Mouse (Mus musculus): ENCODE measurements around the gene Dlx5. TPM values are rescaled to one million over a fixed set of nuclear protein-coding genes. Genes with fewer than 3 reads are reported as not detected.
A peak's percentile ranks its signal among the peaks of the same experiment; 100 is the strongest.

Gene Dlx5
- polyA plus RNA-seq, 1 experiment from 2014 or later = 0.74 TPM

GRCm38 (mm10) chr6:6863160-6863870 is 18.6 kb downstream of the Dlx5 start, which contains the start of gene Dlx6:
Gene Dlx6 (plus strand): TSS chr6:6863334.
- peak; percentile 75 for DNase-seq (ENCODE audit: low spot score)
- no peak within 1 kb of the TSS for H3K27ac ChIP-seq (ENCODE audit: low read depth, low read length)

GRCm38 (mm10) chr6:6862611-6863010 is 19.3 kb downstream of the Dlx5 start:
- no peaks in the 10 kb centered on the region for H3K9me3 ChIP-seq (ENCODE audit: control insufficient read depth, low read length)
- H3K27me3 ChIP-seq (ENCODE audit: control insufficient read depth, insufficient read depth, low read length) = peaks cover 95% of the 10 kb centered on the region
- 0% methylated on average over 23 of the region's 23 CpGs for WGBS
- no peaks in the 10 kb centered on the region for H3K36me3 ChIP-seq (ENCODE audit: control insufficient read depth, insufficient read depth, low read length)
- no peak overlapping the region for H3K27ac ChIP-seq (ENCODE audit: low read depth, low read length)
- peak overlapping the region; percentile 70 for H3K4me2 ChIP-seq (ENCODE audit: low read depth)
- H3K4me1 ChIP-seq (ENCODE audit: control insufficient read depth, insufficient read depth, low read length) = peaks cover 19% of the 10 kb centered on the region
- no peak overlapping the region for H3K9ac ChIP-seq (ENCODE audit: low read length)
- H3K4me3 ChIP-seq (ENCODE audit: low read depth, low read length) = peak overlapping the region; percentile 37
- peak; percentile 88 for ATAC-seq (ENCODE audit: insufficient read depth, low FRiP score, low TSS enrichment)
- peak; percentile 89 for DNase-seq (ENCODE audit: low spot score)

More at GRCm38 (mm10) chr6:6863160-6863870, 18.6 kb downstream of the Dlx5 start, which contains the start of gene Dlx6:
- WGBS = 0% methylated on average over 47 of the region's 52 CpGs
- peak; percentile 68 for ATAC-seq (ENCODE audit: insufficient read depth, low FRiP score, low TSS enrichment)
- Histone ChIP-seq H3K36me3 (ENCODE audit: control insufficient read depth, insufficient read depth, low read length) (no peaks in the 10 kb centered on the region), H3K4me2 (ENCODE audit: low read depth) (peak within 1 kb of the TSS; percentile 70), H3K9me3 (ENCODE audit: control insufficient read depth, low read length) (no peaks in the 10 kb centered on the region), H3K27me3 (ENCODE audit: control insufficient read depth, insufficient read depth, low read length) (peaks cover 91% of the 10 kb centered on the region), H3K4me1 (ENCODE audit: control insufficient read depth, insufficient read depth, low read length) (peaks cover 19% of the 10 kb centered on the region), H3K9ac (ENCODE audit: low read length) (no peak within 1 kb of the TSS; the same call in 1 of the 2 replicates), H3K4me3 (ENCODE audit: low read depth, low read length) (peak within 1 kb of the TSS; percentile 37)

- Histone ChIP-seq H3K4me3 (ENCODE audit: low read depth, low read length) (no peak overlapping the region), H3K4me2 (ENCODE audit: low read depth) (peak overlapping the region; percentile 70; the same call in 1 of the 2 replicates), H3K9ac (ENCODE audit: low read length) (no peak overlapping the region), H3K27ac (ENCODE audit: low read depth, low read length) (no peak overlapping the region), H3K9me3 (ENCODE audit: control insufficient read depth, low read length) (no peaks in the 10 kb centered on the region), H3K4me1 (ENCODE audit: control insufficient read depth, insufficient read depth, low read length) (peaks cover 19% of the 10 kb centered on the region), H3K27me3 (ENCODE audit: control insufficient read depth, insufficient read depth, low read length) (peaks cover 96% of the 10 kb centered on the region), H3K36me3 (ENCODE audit: control insufficient read depth, insufficient read depth, low read length) (no peaks in the 10 kb centered on the region)
- ATAC-seq (ENCODE audit: insufficient read depth, low FRiP score, low TSS enrichment) = no peak
- WGBS = 2% methylated on average over 11 of the region's 11 CpGs
- DNase-seq (ENCODE audit: low spot score) = peak; percentile 10
Observed at GRCm38 (mm10) chr6:6861798-6862428, 20.0 kb downstream of the Dlx5 start.

GRCm38 (mm10) chr6:6861086-6861797 is 20.6 kb downstream of the Dlx5 start:
- 1% methylated on average over 21 of the region's 21 CpGs for WGBS
- Histone ChIP-seq H3K4me2 (ENCODE audit: low read depth) (no peak overlapping the region), H3K9me3 (ENCODE audit: control insufficient read depth, low read length) (no peaks in the 10 kb centered on the region), H3K27ac (ENCODE audit: low read depth, low read length) (no peak overlapping the region), H3K9ac (ENCODE audit: low read length) (no peak overlapping the region), H3K27me3 (ENCODE audit: control insufficient read depth, insufficient read depth, low read length) (peaks cover 96% of the 10 kb centered on the region), H3K4me1 (ENCODE audit: control insufficient read depth, insufficient read depth, low read length) (peaks cover 19% of the 10 kb centered on the region), H3K4me3 (ENCODE audit: low read depth, low read length) (no peak overlapping the region), H3K36me3 (ENCODE audit: control insufficient read depth, insufficient read depth, low read length) (no peaks in the 10 kb centered on the region)
- ATAC-seq (ENCODE audit: insufficient read depth, low FRiP score, low TSS enrichment) = no peak
- DNase-seq (ENCODE audit: low spot score) = peak; percentile 44

GRCm38 (mm10) chr6:6860411-6861085 is 21.3 kb downstream of the Dlx5 start:
- Histone ChIP-seq H3K4me3 (ENCODE audit: low read depth, low read length) (no peak overlapping the region), H3K27ac (ENCODE audit: low read depth, low read length) (no peak overlapping the region), H3K4me1 (ENCODE audit: control insufficient read depth, insufficient read depth, low read length) (peaks cover 19% of the 10 kb centered on the region), H3K27me3 (ENCODE audit: control insufficient read depth, insufficient read depth, low read length) (peaks cover 96% of the 10 kb centered on the region), H3K9me3 (ENCODE audit: control insufficient read depth, low read length) (no peaks in the 10 kb centered on the region), H3K36me3 (ENCODE audit: control insufficient read depth, insufficient read depth, low read length) (no peaks in the 10 kb centered on the region), H3K4me2 (ENCODE audit: low read depth) (no peak overlapping the region), H3K9ac (ENCODE audit: low read length) (no peak overlapping the region)
- WGBS = under 1% methylated on average over 33 of the region's 33 CpGs
- DNase-seq (ENCODE audit: low spot score) (peak; percentile 43), ATAC-seq (ENCODE audit: insufficient read depth, low FRiP score, low TSS enrichment) (no peak)

GRCm38 (mm10) chr6:6859950-6860410 is 21.9 kb downstream of the Dlx5 start:
- H3K36me3 ChIP-seq (ENCODE audit: control insufficient read depth, insufficient read depth, low read length) = no peaks in the 10 kb centered on the region
- no peak overlapping the region for H3K9ac ChIP-seq (ENCODE audit: low read length)
- H3K27ac ChIP-seq (ENCODE audit: low read depth, low read length) = no peak overlapping the region
- no peak overlapping the region for H3K4me2 ChIP-seq (ENCODE audit: low read depth)
- ATAC-seq (ENCODE audit: insufficient read depth, low FRiP score, low TSS enrichment) (no peak), DNase-seq (ENCODE audit: low spot score) (peak; percentile 65)
- H3K27me3 ChIP-seq (ENCODE audit: control insufficient read depth, insufficient read depth, low read length) = peaks cover 96% of the 10 kb centered on the region
- no peaks in the 10 kb centered on the region for H3K9me3 ChIP-seq (ENCODE audit: control insufficient read depth, low read length)
- WGBS = under 1% methylated on average over 21 of the region's 21 CpGs
- H3K4me1 ChIP-seq (ENCODE audit: control insufficient read depth, insufficient read depth, low read length) = peaks cover 19% of the 10 kb centered on the region
- H3K4me3 ChIP-seq (ENCODE audit: low read depth, low read length) = no peak overlapping the region

GRCm38 (mm10) chr6:6859111-6859949 is 22.6 kb downstream of the Dlx5 start:
- Histone ChIP-seq H3K4me2 (ENCODE audit: low read depth) (no peak overlapping the region), H3K9ac (ENCODE audit: low read length) (no peak overlapping the region), H3K27ac (ENCODE audit: low read depth, low read length) (no peak overlapping the region), H3K36me3 (ENCODE audit: control insufficient read depth, insufficient read depth, low read length) (no peaks in the 10 kb centered on the region), H3K4me1 (ENCODE audit: control insufficient read depth, insufficient read depth, low read length) (peaks cover 18% of the 10 kb centered on the region), H3K4me3 (ENCODE audit: low read depth, low read length) (no peak overlapping the region), H3K27me3 (ENCODE audit: control insufficient read depth, insufficient read depth, low read length) (peaks cover 96% of the 10 kb centered on the region), H3K9me3 (ENCODE audit: control insufficient read depth, low read length) (no peaks in the 10 kb centered on the region)
- DNase-seq (ENCODE audit: low spot score) (peak; percentile 13), ATAC-seq (ENCODE audit: insufficient read depth, low FRiP score, low TSS enrichment) (no peak)
- under 1% methylated on average over 19 of the region's 19 CpGs for WGBS
